1 mouse cellular context compared by ENCODE assay signal in genomic region chr16:31947901-31948316, GRCm38 (mm10).
TF ChIP-seq lines count a peak whose summit lies in the region.

No protein-coding gene starts in this region.

TF ChIP-seq in CH12.LX, 34 proteins besides CTCF, POLR2A, EP300 and RAD21 (continued from another document):
- TF ChIP-seq SIN3A (IDR thresholded peaks at IDR 0.05; ENCODE audit: low read length) (no peak), TBP (conservative IDR thresholded peaks at IDR 0.05; ENCODE audit: low read depth, low read length) (no peak)
TF ChIP-seq in CH12.LX: peak in this region for 0.
